Mouse (Mus musculus) myocyte (in vitro differentiated cells): ENCODE data around the gene Dlg4.

Source experiments
- CEBPB ChIP-seq: IDR thresholded peaks from 2 replicates; pipeline ENCODE4 v1.6.1; 2011; ENCODE audit warnings: mild to moderate bottlenecking, moderate library complexity; ENCODE audit not compliant: poor library complexity, insufficient read depth, severe bottlenecking
- MYOD1 ChIP-seq, 3 experiments: IDR thresholded peaks; one replicate each; pipeline ENCODE4 v1.6.1; 2011; ENCODE audit warnings: control low read depth in 2 of 3, low read depth in 2 of 3, mild to moderate bottlenecking in 2 of 3, moderate library complexity in 1 of 3; ENCODE audit not compliant: insufficient read length in 2 of 3, control insufficient read depth in 1 of 3
- MYOG ChIP-seq, 3 experiments: IDR thresholded peaks; one replicate each; pipeline ENCODE4 v1.6.1; 2011; ENCODE audit warnings: control low read depth in 2 of 3, low read depth in 2 of 3, mild to moderate bottlenecking in 2 of 3; ENCODE audit not compliant: insufficient read length in 2 of 3, control insufficient read depth in 1 of 3, insufficient read depth in 1 of 3
- POLR2A ChIP-seq: IDR thresholded peaks from one replicate; pipeline ENCODE4 v1.6.1; 2011; ENCODE audit warnings: low read depth, mild to moderate bottlenecking, control low read depth, moderate library complexity; ENCODE audit not compliant: insufficient read length
- POLR2AphosphoS2 ChIP-seq: IDR thresholded peaks from one replicate; pipeline ENCODE4 v1.6.1; 2011; ENCODE audit warnings: low read depth, control low read depth; ENCODE audit not compliant: insufficient read length
- REST ChIP-seq: IDR thresholded peaks from one replicate; pipeline ENCODE4 v1.6.1; 2011; ENCODE audit warnings: mild to moderate bottlenecking, control low read depth, moderate library complexity; ENCODE audit not compliant: insufficient read depth, insufficient read length
- SRF ChIP-seq: IDR thresholded peaks from one replicate; pipeline ENCODE4 v1.6.1; 2011; ENCODE audit warnings: low read depth; ENCODE audit not compliant: control insufficient read depth, insufficient read length
- TCF12 ChIP-seq: IDR thresholded peaks from one replicate; pipeline ENCODE4 v1.6.1; 2011; ENCODE audit warnings: mild to moderate bottlenecking, control low read depth; ENCODE audit not compliant: poor library complexity, insufficient read depth, severe bottlenecking
- USF1 ChIP-seq: IDR thresholded peaks from one replicate; pipeline ENCODE4 v1.6.1; 2011; ENCODE audit warnings: low read depth, mild to moderate bottlenecking, control low read depth, moderate library complexity

DNA sequence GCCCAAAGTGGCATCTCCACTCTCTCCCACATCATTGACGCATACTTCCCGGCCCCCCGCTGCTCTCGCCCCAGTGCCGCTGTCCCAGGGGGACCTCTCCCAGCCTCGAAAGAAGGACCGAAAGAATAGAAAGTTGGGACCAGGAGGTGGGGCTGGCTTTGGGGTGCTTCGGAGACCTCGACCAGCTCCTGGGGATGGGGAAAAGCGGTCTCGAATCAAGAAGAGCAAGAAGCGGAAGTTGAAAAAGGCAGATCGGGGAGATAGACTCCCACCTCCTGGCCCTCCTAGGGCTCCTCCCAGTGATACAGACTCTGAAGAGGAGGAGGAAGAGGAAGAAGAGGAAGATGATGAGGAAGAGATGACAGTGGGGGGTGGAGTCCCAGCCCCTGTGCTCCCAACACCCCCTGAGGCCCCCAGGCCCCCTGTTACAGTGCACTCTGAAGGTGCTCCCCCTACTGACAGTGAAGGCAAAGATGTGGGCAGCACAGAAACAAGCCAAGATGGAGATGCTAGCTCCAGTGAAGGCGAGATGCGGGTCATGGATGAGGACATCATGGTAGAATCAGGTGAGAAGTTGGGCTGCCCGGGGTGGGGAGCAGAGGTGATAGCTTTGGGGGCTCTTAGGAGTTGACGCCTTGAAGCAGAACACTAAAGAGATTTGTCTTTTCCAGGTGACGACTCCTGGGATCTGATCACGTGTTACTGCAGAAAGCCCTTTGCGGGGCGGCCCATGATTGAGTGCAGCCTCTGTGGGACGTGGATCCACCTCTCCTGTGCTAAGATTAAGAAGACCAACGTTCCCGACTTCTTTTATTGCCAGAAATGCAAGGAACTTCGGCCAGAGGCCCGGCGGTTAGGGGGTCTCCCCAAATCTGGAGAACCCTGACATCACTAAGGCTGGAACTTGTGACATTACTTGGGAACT is 17.9 kb upstream of the Dlg4 start:
- TF ChIP-seq TCF12, result no peak
- TF ChIP-seq CEBPB, result no peak
- TF ChIP-seq USF1, result no peak
- TF ChIP-seq POLR2A, result no peak
- TF ChIP-seq REST, result no peak
- TF ChIP-seq MYOG (IDR thresholded peaks at IDR 0.05; ENCODE audit: control insufficient read depth in 1 of 3, insufficient read depth in 1 of 3, insufficient read length in 2 of 3, low read depth in 2 of 3), result no peak
- no peak for TF ChIP-seq POLR2AphosphoS2
- TF ChIP-seq MYOD1 (IDR thresholded peaks at IDR 0.05; ENCODE audit: control insufficient read depth in 1 of 3, insufficient read length in 2 of 3, low read depth in 2 of 3), result no peak
- no peak for TF ChIP-seq SRF
